Mouse (Mus musculus): ENCODE data around the gene Pitpnb. TPM values are rescaled to one million over a fixed set of nuclear protein-coding genes. Genes with fewer than 3 reads are reported as not detected.

The Pitpnb gene
- total RNA-seq, 2 experiments from 2014 or later = 19.4 to 20.2 TPM

DNA sequence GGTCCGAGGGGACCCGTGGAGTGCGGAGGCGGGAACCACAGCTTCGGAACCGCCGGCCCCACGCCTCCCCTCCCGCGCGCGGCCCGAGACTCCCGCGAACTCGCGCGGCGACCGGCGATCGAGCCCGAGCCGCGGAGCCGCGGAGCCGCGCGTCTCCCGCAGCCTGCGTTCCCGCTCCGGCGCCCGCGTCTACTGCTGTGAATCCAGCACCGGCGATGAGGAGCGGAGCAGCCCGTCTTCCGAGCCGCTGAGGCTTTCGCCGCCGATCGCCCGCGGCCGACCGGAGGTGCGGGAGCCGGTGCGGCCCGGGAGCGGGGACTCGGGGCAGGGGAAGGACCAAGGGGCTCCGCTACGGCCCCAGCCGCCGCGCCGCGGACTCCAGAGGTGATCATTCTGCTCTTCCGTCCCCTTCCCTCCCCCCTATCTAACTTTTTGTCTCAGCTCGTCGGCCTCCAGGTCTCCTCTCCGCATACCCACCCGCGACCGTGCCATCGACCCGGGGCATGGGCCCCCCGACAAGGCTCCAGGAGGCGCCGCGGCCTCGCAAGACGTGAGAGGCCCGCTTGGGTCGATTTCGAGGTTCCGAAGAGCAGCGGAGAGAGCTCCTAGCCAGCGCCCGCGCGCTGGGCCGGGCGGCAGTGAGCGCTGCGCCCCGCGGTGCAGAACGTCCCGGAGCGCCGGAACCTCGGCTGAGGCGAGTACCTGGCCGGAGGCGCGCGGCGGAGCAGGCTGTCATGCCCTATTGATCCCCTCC lies 87.0 kb downstream of the Pitpnb start:
- peak in 1 of 2 experiments; percentile 53 for DNase-seq
- intact Hi-C loops (cut with DNase I) = loop anchor here (2.0 to 5.0 kb wide), 2 partner anchors 105 to 385 kb away; no protein-coding TSS in a partner anchor

DNA sequence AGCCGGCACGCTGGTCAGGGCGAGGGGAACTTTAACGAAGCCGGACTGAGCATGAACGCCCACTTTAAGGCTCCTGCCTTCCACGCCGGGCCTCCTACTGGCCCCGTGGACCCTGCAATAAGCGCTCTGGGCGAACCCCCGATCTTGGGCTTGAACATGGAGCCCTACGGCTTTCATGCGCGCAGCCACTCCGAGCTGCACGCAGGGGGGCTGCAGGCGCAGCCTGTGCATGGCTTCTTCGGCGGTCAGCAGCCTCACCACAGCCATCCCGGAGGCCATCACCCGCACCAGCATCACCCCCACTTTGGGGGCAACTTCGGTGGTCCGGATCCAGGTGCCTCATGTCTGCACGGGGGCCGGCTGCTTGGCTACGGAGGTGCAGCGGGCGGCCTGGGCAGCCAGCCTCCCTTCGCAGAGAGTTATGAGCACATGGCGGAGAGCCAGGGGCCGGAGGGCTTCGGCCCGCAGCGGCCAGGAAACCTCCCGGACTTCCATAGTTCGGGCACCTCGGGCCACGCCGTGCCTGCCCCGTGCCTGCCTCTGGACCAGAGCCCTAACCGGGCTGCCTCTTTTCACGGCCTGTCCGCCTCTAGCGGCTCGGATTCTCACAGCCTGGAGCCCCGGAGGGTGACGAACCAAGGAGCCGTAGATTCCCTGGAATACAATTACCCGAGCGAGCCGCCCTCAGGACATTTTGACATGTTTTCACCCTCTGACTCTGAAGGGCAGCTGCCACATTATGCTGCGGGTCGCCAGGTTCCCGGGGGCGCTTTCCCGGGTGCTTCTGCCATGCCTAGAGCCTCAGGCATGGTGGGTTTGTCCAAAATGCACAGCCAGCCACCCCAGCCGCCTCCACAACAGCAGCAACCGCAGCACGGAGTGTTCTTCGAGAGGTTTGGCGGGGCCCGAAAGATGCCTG lies 87.9 kb downstream of the Pitpnb start:
- peak in 1 of 2 experiments; percentile 43 for DNase-seq
- intact Hi-C loops (cut with DNase I) = loop anchor here (2.0 to 5.0 kb wide), 2 partner anchors 104 to 384 kb away; no protein-coding TSS in a partner anchor

DNA sequence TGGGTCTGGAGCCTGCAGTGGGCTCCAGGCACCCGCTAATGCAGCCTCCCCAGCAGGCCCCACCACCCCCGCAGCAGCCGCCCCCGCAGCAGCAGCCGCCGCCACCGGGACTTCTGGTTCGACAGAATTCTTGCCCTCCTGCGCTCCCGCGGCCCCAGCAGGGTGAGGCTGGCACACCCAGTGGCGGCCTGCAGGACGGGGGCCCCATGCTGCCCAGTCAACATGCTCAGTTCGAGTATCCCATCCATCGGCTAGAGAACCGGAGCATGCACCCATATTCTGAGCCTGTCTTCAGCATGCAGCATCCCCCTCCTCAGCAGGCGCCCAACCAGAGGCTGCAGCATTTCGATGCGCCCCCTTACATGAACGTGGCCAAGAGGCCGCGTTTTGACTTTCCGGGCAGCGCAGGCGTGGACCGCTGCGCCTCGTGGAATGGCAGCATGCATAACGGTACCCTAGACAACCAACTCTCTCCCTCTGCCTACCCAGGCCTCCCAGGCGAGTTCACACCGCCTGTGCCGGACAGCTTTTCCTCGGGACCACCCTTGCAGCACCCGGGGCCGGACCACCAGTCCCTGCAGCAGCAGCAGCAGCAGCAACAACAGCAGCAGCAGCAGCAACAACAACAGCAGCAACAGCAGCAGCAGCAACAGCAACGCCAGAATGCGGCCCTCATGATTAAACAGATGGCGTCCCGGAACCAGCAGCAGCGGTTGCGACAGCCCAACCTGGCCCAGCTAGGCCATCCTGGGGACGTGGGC lies 88.7 kb downstream of the Pitpnb start:
- intact Hi-C loops (cut with DNase I) = loop anchor here (2.0 to 5.0 kb wide), 2 partner anchors 104 to 383 kb away; no protein-coding TSS in a partner anchor
- DNase-seq = no peak

DNA sequence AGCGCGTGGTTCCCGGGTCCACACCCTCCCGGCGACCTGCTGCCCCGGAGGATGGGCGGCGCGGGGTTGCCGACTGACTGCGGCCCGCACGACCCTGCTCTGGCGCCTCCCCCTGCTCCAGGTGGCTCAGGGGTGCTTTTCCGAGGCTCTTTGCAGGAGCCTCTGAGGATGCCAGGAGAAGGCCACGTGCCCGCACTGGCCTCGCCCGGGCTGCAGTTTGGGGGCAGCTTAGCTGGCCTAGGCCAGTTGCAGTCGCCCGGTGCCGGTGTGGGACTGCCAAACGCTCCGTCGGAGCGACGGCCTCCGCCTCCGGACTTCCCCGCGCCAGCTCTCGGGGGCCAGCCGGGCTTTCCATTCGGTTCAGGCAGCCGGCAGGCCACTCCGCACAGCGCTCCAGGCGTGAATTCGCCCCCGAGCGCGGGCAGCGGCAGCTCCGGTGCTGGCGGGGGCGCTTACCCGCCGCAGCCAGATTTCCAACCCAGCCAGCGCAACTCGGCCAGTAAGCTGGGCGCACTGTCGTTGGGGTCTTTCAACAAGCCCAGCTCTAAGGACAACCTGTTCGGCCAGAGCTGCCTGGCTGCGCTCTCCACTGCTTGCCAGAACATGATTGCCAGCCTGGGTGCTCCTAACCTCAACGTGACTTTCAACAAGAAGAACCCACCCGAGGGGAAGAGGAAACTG lies 89.6 kb downstream of the Pitpnb start:
- intact Hi-C loops (cut with DNase I) = loop anchor here (5.0 kb wide), 1 partner anchor 92 kb away; no protein-coding TSS in a partner anchor
- DNase-seq = no peak

DNA sequence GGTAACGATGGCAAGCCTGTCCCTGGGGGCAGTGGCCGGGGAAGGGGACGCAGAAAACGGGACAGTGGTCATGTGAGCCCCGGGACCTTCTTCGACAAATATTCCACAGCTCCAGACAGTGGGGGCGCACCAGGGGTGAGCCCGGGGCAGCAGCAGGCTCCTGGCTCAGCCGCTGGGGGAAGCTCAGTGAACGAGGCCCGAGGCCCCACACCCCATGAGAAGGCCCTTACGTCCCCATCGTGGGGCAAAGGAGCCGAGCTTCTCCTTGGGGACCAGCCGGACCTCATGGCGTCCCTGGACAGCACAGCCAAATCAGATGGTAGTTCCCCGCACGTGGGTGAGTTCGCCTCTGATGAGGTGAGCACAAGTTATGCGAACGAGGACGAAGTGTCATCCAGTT lies 90.3 kb downstream of the Pitpnb start:
- intact Hi-C loops (cut with DNase I) = loop anchor here (5.0 kb wide), 1 partner anchor 91 kb away; no protein-coding TSS in a partner anchor

DNA sequence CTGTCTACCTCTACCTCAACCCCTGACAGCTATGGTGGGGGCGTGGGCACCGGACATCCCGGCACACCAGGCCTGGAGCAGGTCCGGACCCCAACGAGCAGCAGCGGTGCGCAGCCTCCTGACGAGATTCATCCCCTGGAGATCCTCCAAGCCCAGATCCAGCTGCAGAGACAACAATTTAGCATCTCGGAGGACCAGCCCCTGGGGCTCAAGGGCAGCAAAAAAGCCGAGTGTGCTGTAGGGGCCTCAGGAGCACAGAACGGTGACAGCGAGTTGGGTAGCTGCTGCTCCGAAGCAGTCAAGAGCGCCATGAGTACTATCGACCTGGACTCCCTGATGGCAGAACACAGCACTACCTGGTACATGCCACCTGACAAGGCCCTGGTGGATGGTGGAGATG lies 90.9 kb downstream of the Pitpnb start:
- intact Hi-C loops (cut with DNase I) = loop anchor here (5.0 kb wide), 1 partner anchor 91 kb away; no protein-coding TSS in a partner anchor
- no peak for DNase-seq

More for the DNA sequence above, 90.3 kb downstream of the Pitpnb start:
- no peak for DNase-seq

DNA sequence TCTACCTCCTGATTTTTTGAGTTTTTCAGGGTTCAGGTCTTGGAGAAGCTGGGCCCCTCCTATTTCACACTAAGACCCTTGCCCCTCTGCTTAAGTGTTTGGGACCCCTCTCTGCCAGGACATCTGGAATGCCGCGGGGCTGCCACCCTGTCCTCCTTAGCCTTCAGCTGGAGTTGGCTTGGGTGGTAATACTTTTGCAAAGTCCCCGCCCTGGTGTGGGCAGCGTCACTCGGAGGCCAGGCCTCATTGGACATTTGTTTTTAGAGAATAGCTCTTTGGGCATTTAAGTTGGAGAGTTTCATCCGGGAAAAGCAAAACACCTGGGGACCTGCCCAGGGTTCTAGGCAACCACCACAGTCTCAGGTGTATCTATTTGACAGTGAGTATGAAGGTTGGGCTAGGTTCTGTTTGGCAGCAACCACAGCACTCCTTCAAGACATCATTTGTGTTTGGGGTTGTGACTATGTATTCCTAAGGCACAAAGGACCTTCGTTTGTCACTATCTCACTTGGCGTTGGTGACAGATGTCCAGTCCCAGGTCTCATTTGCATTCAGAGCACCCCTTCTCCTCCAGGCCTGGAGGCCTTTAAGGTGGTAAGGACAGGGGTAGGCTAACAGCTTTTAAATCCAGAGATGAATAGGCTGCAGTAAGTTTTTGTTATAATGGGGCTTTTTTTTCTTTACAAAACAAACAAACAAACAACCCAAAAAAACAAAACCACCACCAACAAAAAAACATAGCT lies 91.7 kb downstream of the Pitpnb start:
- intact Hi-C loops (cut with DNase I) = loop anchor here (5.0 kb wide), 1 partner anchor 90 kb away; no protein-coding TSS in a partner anchor
- no peak for DNase-seq

DNA sequence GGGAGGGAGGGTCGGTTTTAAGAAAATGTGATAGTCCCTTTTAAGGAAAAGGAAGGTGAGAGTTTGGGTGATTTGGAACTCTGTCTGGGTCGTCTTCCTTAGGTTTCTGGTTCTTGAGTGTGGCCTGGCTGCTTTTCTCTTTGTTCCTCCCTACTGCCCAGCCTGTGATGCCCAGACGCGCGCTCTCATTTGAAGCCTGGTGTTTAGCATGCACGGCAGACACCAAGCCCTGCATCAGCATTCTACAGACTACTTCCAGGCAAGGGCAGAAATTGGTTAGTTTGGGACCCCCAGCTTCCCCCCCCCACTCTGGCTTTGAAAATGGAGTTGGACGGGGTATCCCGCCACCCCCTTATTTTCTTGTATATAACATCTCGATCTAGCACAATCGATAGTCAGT lies 92.4 kb downstream of the Pitpnb start:
- intact Hi-C loops (cut with DNase I) = loop anchor here (5.0 kb wide), 1 partner anchor 89 kb away; no protein-coding TSS in a partner anchor
- DNase-seq = no peak

DNA sequence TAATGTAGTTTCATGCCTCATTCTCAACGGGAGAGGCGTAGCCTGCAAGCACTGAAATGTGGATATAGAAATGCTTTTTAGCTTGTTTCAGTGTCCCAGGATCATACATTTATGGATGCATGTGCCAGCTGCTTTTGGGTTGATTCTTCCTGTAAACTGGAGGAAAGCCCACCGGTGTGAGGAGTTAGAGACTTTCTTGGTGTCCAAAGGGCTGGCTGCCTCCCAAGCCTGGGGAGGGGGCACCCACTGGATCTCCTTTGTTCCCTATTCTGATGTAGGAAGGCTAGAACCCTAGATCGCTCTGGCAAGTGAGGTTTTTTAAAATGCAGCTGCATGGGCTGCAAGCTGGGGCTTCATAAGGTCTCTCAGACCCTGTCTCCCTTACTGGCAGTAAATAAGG lies 93.1 kb downstream of the Pitpnb start:
- intact Hi-C loops (cut with DNase I) = loop anchor here (5.0 kb wide), 1 partner anchor 89 kb away; no protein-coding TSS in a partner anchor
- DNase-seq = no peak

DNA sequence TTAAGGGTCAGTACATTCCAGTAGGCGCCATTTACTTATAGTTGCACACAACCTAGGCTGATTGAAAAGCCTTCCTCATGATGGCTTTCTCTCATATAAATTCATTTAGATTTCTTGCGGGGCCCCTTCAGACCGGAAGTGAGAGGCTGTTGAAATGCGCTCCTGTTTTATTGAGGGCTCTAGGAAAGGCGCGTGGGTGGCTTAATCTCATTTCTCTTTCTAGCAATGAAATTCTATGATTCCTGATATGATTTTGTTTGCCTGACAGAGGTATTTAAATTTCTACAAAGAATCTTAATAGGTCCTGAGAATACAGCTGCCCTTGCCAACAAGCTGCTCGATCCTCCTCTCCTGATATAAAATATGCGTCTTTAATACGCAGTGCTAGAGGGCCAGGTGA lies 95.2 kb downstream of the Pitpnb start:
- DNase-seq = no peak
- intact Hi-C loops (cut with DNase I) = no loop called here

DNA sequence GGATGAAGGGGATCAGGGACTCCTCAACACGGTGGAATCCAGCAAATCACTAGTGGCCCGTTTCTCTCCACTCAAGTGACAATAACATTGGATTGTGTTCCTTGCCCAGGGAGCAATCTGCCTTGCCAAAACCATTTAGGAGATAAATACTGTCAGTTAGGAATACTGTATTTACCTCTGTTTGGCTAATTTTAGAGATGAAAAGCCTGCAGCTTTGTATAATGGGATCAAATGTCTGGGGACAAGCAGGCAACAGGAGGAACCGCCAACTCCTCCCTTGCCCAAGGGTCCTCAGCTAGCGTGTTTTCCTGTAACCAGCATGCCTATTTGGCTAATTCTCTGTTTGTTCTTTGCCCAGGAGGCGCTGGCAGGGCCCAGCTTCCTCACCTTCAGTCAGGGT lies 95.7 kb downstream of the Pitpnb start:
- intact Hi-C loops (cut with DNase I) = no loop called here
- no peak for DNase-seq

DNA sequence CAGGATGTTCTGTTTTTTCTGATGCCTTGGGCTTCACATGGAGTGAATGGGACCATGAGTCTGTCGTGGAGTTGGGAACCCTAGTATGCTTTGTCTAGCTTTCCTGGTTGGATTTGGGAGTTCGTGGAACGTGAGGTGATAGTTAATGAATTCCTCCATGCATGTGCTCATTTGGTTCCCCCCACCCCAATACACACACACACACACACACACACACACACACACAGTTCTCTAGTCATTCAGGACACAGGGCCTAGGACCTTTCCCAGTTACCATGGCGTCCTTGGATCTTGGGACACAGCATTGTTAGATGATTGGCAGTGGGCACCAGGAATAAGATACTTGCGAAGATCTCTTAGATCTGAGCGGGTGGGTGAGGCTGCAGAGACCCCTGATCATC lies 98.3 kb downstream of the Pitpnb start:
- intact Hi-C loops (cut with DNase I) = no loop called here
- no peak for DNase-seq

DNA sequence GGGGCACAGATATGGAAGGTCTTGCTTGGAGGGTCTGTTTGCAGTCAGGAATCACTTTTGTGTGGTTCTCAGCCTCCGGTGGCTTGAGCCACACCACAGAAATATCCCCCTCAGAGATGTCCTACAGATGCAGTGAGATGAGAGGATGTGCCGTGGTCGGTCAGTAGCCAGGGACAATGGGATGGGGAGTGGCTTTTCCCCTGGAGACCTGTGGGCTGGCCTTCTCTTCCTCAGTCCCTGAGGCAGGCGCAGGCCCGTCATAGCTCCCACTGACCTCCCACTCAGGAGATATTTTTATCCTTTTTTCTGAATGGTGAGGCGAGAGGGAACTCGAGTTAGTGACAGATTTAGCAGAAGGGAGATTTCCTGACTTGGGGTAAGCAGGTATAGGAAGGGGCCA lies 99.2 kb downstream of the Pitpnb start:
- DNase-seq = no peak
- intact Hi-C loops (cut with DNase I) = no loop called here

DNA sequence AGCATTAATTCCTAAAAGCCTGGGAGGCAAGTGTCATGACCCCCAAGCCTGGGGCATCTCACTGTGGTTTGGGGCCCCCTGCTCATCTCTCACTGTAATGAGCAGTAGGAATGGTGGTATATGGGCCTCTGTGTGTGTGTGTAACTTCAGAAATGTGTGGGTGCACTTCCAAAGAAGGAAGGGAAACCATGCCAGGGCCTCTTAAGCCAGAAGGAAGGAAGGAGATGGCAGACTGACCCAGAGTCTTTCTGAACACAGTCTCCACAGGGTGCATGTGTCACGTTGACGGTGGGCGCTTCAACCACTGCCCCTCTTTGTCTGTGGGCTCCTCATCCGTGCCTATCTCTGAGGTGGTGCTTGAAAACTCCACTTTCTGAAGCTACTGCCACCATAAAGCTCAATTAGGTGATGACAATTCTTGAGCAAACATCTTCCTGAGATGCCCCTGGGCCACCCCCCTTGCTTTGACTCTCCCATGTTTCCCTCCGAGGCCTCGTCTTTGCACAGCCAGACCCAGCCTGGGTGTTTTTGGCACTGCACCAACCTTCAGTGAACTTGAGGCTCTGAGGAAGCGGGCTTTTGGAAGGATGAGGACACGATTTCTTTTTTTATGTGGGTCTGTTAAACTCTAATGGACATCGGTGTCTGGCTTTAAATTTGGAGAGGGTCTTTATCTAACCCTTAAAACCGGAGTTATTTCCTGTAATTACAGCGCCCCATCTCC lies 100.6 kb downstream of the Pitpnb start:
- intact Hi-C loops (cut with DNase I) = no loop called here
- DNase-seq = no peak

DNA sequence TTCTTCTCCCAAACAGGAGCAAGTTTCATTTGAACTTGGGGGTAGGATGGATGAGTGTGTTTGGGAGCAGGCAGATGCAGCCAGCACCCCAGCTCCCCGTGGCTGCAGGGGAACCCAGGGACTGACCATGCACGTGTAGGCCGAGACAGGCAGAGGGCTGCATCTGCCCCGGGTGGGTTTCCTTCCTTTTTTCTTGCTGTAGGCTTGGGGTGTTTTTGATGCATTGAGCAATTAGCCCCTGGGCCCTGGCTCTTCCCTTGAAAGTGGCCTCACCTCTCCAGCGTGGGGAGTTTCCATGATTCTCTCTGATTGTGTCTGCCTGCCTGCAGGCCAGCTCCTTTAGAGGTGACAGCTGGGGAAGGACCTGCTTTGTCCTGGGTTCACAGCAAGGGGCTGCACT lies 102.3 kb downstream of the Pitpnb start:
- DNase-seq = no peak
- intact Hi-C loops (cut with DNase I) = no loop called here

DNA sequence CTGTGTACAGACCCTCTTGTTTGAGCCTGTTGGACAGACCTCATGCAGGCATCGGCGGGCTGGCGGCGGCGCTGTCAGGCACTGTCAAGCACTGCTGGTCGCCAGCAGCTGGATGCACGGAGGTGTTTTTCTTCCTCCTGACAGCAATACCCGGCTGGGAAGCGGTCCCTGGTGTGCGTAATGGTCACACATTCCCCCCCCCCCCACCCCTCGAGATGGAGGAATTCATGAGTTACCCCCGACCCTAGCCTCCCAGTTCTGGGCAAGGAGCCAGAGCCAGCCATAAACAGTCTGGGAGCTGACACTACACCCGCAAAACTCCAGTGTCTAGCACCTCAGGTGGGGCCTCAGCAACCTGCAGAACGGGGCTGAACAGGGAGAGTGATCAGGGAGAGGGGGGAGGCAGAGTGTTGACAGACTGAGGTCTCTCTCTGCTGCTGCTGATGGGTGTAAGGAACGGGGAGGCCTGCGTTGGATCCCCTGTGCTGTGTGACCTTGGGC lies 103.8 kb downstream of the Pitpnb start:
- no peak for DNase-seq
- intact Hi-C loops (cut with DNase I) = no loop called here

DNA sequence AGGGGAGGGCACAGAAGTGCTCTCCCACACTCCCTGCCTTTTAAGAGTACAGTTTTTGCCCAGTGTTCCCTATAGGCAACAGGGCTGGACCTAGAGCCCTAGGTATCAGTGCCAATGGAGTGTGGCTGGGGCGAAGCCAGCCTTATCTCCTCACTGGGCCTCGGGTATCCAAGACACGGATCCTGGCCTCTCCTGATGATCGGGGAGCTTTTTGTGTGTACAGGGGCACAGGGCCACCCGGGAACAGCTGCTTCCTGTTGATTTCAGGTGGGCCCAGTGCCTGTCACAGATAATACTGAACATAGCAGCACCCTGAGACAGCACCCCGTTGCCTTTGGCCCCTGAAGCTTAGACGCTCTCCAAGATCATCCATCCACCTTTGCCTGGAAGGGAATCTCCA lies 105.7 kb downstream of the Pitpnb start:
- intact Hi-C loops (cut with DNase I) = no loop called here
- DNase-seq = no peak

DNA sequence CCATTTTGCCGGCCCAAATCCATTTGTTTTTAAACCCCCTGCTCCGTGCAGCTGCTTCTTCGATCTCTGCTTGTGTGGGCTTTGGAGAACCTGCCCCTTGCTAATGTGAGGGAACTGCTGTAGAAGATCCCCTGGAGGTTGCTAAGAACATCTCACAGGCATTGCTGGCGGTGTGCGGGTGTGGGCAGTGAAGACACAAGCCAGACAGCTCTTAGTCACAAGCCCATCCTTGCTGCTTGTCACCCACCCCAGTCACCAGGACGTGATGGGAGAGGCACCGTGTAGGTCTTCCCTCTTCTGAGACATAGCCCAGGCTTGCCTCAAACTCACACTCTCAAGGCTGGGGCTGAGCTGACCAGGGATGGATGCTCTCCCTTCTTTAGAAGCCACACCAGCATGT lies 106.6 kb downstream of the Pitpnb start:
- intact Hi-C loops (cut with DNase I) = no loop called here
- DNase-seq = no peak
